Mouse (Mus musculus): ENCODE measurements around the gene Pask. TPM values are rescaled to one million over a fixed set of nuclear protein-coding genes. Genes with fewer than 3 reads are reported as not detected.

Gene Pask
- polyA plus RNA-seq, 1 experiment from 2014 or later = 2.3 TPM

- Histone ChIP-seq H3K4me2 (ENCODE audit: low read depth, low read length) (no peak overlapping the region), H3K4me3 (ENCODE audit: low read depth, low read length) (no peak overlapping the region), H3K27ac (ENCODE audit: low read depth) (no peak overlapping the region), H3K27me3 (ENCODE audit: insufficient read depth, low read length) (no peaks in the 10 kb centered on the region), H3K9me3 (ENCODE audit: low read length) (no peaks in the 10 kb centered on the region), H3K4me1 (ENCODE audit: insufficient read depth) (no peaks in the 10 kb centered on the region), H3K36me3 (replicated peaks; ENCODE audit: insufficient read depth, low read length) (peaks cover 6% of the 10 kb centered on the region), H3K9ac (replicated peaks) (no peak overlapping the region)
- WGBS (ENCODE audit: insufficient replicate concordance) = 77% methylated on average over 8 of the region's 8 CpGs
- ATAC-seq (no peak), DNase-seq (no peak)
- no peak for TF ChIP-seq CTCF (IDR thresholded peaks at IDR 0.05; ENCODE audit: low read depth)
- no peak for TF ChIP-seq EP300 (IDR thresholded peaks at IDR 0.05; ENCODE audit: low read depth)
Observed at GRCm38 (mm10) chr1:93292006-93292405, 51.3 kb downstream of the Pask start.

GRCm38 (mm10) chr1:93291591-93291990, 51.7 kb downstream of the Pask start:
- Histone ChIP-seq H3K9ac (replicated peaks) (no peak overlapping the region), H3K4me3 (ENCODE audit: low read depth, low read length) (no peak overlapping the region), H3K27ac (ENCODE audit: low read depth) (no peak overlapping the region), H3K36me3 (replicated peaks; ENCODE audit: insufficient read depth, low read length) (0 out of 2 replicates have a peak, but pooled peaks cover 4% of the 10 kb centered on the region), H3K9me3 (ENCODE audit: low read length) (no peaks in the 10 kb centered on the region), H3K4me2 (ENCODE audit: low read depth, low read length) (no peak overlapping the region), H3K4me1 (ENCODE audit: insufficient read depth) (no peaks in the 10 kb centered on the region), H3K27me3 (ENCODE audit: insufficient read depth, low read length) (no peaks in the 10 kb centered on the region)
- no peak for TF ChIP-seq CTCF (IDR thresholded peaks at IDR 0.05; ENCODE audit: low read depth)
- TF ChIP-seq EP300 (IDR thresholded peaks at IDR 0.05; ENCODE audit: low read depth) = no peak
- WGBS (ENCODE audit: insufficient replicate concordance) = 93% methylated on average over 1 of the region's 1 CpGs
- DNase-seq = no peak
- no peak for ATAC-seq

DNA sequence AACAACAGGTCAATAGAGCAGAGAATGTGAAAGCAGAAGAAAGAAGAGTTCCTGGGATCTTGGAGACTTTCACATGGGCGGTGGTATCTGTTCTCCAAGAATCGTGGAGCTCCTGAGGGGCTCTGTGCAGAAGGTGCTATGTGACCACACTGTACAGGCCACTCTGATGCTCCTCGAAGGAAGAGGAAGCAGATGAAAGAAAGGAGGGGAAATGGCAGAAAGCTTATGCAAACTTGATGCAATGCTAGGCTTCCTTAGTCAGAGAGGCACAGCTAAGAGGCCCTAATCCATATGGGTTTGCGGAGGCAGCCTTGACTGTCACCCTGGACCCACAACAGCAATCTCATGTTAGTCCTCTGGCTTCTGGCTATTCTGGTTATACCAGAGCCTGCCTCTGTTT, 52.3 kb downstream of the Pask start:
- Histone ChIP-seq H3K9ac (replicated peaks) (no peak overlapping the region), H3K4me1 (ENCODE audit: insufficient read depth) (no peaks in the 10 kb centered on the region)
- no peak for ATAC-seq

GRCm38 (mm10) chr1:93289678-93290214, 53.5 kb downstream of the Pask start:
- 16% methylated on average over 3 of the region's 3 CpGs for WGBS (ENCODE audit: insufficient replicate concordance)
- no peak overlapping the region for H3K4me3 ChIP-seq (ENCODE audit: low read depth, low read length)

More for the DNA sequence above, 52.3 kb downstream of the Pask start:
- Histone ChIP-seq H3K27me3 (ENCODE audit: insufficient read depth, low read length) (no peaks in the 10 kb centered on the region), H3K36me3 (replicated peaks; ENCODE audit: insufficient read depth, low read length) (0 out of 2 replicates have a peak, but pooled peaks cover 4% of the 10 kb centered on the region), H3K4me3 (ENCODE audit: low read depth, low read length) (no peak overlapping the region), H3K4me2 (ENCODE audit: low read depth, low read length) (no peak overlapping the region), H3K9me3 (ENCODE audit: low read length) (no peaks in the 10 kb centered on the region), H3K27ac (ENCODE audit: low read depth) (no peak overlapping the region)
- TF ChIP-seq CTCF (IDR thresholded peaks at IDR 0.05; ENCODE audit: low read depth) = no peak
- no peak for TF ChIP-seq EP300 (IDR thresholded peaks at IDR 0.05; ENCODE audit: low read depth)
- 56% methylated on average over 4 of the region's 4 CpGs for WGBS (ENCODE audit: insufficient replicate concordance)
- DNase-seq = no peak

DNA sequence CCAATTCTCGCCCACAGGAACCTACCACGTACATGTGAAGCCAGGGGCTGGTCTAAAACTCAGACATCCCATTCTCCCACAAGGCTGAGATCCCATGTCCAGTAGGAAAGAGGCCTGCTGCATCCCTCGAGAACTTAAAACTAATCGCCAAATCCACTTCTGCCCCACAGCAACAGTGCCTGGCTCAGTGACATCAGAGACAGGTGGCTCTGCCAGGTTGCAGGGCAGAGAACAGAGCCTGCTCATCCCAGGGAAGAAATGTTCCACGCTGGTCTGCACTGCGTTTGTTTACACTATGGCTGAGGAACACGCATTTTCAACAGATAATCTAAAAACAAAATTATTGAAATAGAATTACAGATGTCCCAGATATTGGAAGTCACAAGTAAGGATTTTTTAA, 66.2 kb downstream of the Pask start:
- H3K27ac ChIP-seq (ENCODE audit: low read depth) = no peak overlapping the region
- H3K9me3 ChIP-seq (ENCODE audit: low read length) = no peaks in the 10 kb centered on the region
- no peak overlapping the region for H3K4me3 ChIP-seq (ENCODE audit: low read depth, low read length)
- H3K27me3 ChIP-seq (ENCODE audit: insufficient read depth, low read length) = no peaks in the 10 kb centered on the region
- no peak overlapping the region for H3K4me2 ChIP-seq (ENCODE audit: low read depth, low read length)
- 62% methylated on average over 7 of the region's 7 CpGs for WGBS (ENCODE audit: insufficient replicate concordance)
- no peaks in the 10 kb centered on the region for H3K36me3 ChIP-seq (replicated peaks; ENCODE audit: insufficient read depth, low read length)
- H3K4me1 ChIP-seq (ENCODE audit: insufficient read depth) = no peaks in the 10 kb centered on the region
- no peak for DNase-seq
- ATAC-seq = no peak
- TF ChIP-seq EP300 (IDR thresholded peaks at IDR 0.05; ENCODE audit: low read depth) (no peak), CTCF (IDR thresholded peaks at IDR 0.05; ENCODE audit: low read depth) (no peak)
- H3K9ac ChIP-seq (replicated peaks) = no peak overlapping the region

More at GRCm38 (mm10) chr1:93289678-93290214, 53.5 kb downstream of the Pask start:
- no peak overlapping the region for H3K27ac ChIP-seq (ENCODE audit: low read depth)
- H3K4me2 ChIP-seq (ENCODE audit: low read depth, low read length) = no peak overlapping the region
- no peak overlapping the region for H3K9ac ChIP-seq (replicated peaks)
- H3K4me1 ChIP-seq (ENCODE audit: insufficient read depth) = no peaks in the 10 kb centered on the region
- DNase-seq (peak; percentile 28), ATAC-seq (no peak)
- H3K9me3 ChIP-seq (ENCODE audit: low read length) = no peaks in the 10 kb centered on the region
- no peaks in the 10 kb centered on the region for H3K27me3 ChIP-seq (ENCODE audit: insufficient read depth, low read length)
- TF ChIP-seq CTCF (IDR thresholded peaks at IDR 0.05; ENCODE audit: low read depth) = no peak
- TF ChIP-seq EP300 (IDR thresholded peaks at IDR 0.05; ENCODE audit: low read depth) = no peak
- no peaks in the 10 kb centered on the region for H3K36me3 ChIP-seq (replicated peaks; ENCODE audit: insufficient read depth, low read length)

DNA sequence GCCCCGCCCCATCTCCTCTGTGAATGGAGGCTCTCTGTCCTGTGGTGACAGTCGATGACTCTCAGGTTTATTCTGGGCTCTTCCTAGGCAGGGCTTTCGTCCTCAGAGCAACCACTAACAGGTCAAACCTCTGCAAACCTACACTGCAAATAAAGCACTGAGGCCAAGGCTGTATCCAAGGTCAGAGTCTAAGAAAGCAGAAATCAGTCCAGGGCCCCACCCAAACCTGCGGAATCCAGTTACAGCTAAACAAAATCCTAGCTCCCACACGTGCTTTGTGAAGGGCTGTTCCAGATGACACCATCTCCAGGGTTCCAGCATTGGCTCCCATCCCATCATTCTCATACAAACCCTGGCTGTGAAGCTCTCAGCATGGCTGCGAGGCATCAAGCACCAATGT, 67.7 kb downstream of the Pask start:
- Histone ChIP-seq H3K4me3 (ENCODE audit: low read depth, low read length) (no peak overlapping the region), H3K9ac (replicated peaks) (no peak overlapping the region), H3K9me3 (ENCODE audit: low read length) (no peaks in the 10 kb centered on the region), H3K36me3 (replicated peaks; ENCODE audit: insufficient read depth, low read length) (no peaks in the 10 kb centered on the region), H3K27me3 (ENCODE audit: insufficient read depth, low read length) (no peaks in the 10 kb centered on the region), H3K4me1 (ENCODE audit: insufficient read depth) (no peaks in the 10 kb centered on the region), H3K27ac (ENCODE audit: low read depth) (no peak overlapping the region), H3K4me2 (ENCODE audit: low read depth, low read length) (no peak overlapping the region)
- no peak for TF ChIP-seq CTCF (IDR thresholded peaks at IDR 0.05; ENCODE audit: low read depth)
- TF ChIP-seq EP300 (IDR thresholded peaks at IDR 0.05; ENCODE audit: low read depth) = no peak
- no peak for DNase-seq
- 60% methylated on average over 6 of the region's 6 CpGs for WGBS (ENCODE audit: insufficient replicate concordance)
- no peak for ATAC-seq

All from liver, postnatal 0 days (tissue).